Mouse (Mus musculus) midbrain, embryonic 16.5 days (tissue): ENCODE measurements around the gene Kctd10. TPM values are rescaled to one million over a fixed set of nuclear protein-coding genes. Genes with fewer than 3 reads are reported as not detected.

ENCODE experiments used
- ATAC-seq: fragments of 200-750 bp; cut with Nextera tagmentation; 2 replicates; pipeline ENCODE4 v1.8.0; 2017; ENCODE audit warnings: moderate TSS enrichment
- H3K27ac ChIP-seq: fragments of 300-500 bp; sonication (generic); 2 replicates; pipeline ENCODE4 v1.5.1; 2014; ENCODE audit warnings: mild to moderate bottlenecking, low read length, mixed read lengths
- H3K27me3 ChIP-seq: fragments of 300-500 bp; sonication (generic); 2 replicates; pipeline ENCODE4 v1.6.1; 2014; ENCODE audit warnings: low read depth, low read length, mixed read lengths; ENCODE audit not compliant: control insufficient read depth, insufficient read depth
- H3K36me3 ChIP-seq: fragments of 300-500 bp; sonication (generic); 2 replicates; pipeline ENCODE4 v1.6.1; 2014; ENCODE audit warnings: mild to moderate bottlenecking, low read length, moderate library complexity, mixed read lengths; ENCODE audit not compliant: control insufficient read depth, insufficient read depth
- H3K4me1 ChIP-seq: fragments of 300-500 bp; sonication (generic); 2 replicates; pipeline ENCODE4 v1.6.1; 2014; ENCODE audit warnings: mild to moderate bottlenecking, low read length, mixed read lengths; ENCODE audit not compliant: control insufficient read depth, insufficient read depth
- H3K4me2 ChIP-seq: fragments of 300-500 bp; sonication (generic); 2 replicates; pipeline ENCODE4 v1.6.1; 2014; ENCODE audit warnings: mild to moderate bottlenecking, low read length, mixed read lengths
- H3K4me3 ChIP-seq: fragments of 300-500 bp; sonication (generic); 2 replicates; pipeline ENCODE4 v1.5.1; 2014; ENCODE audit warnings: low read depth, mild to moderate bottlenecking, low read length, moderate library complexity, mixed read lengths
- H3K9ac ChIP-seq: fragments of 300-500 bp; sonication (generic); 2 replicates; pipeline ENCODE4 v1.6.1; 2014; ENCODE audit warnings: low read depth, low read length, mixed read lengths
- H3K9me3 ChIP-seq: fragments of 300-500 bp; sonication (generic); replicated peaks from 2 replicates; pipeline ENCODE4 v1.6.1; 2014; ENCODE audit warnings: mild to moderate bottlenecking, low read length, mixed read lengths; ENCODE audit not compliant: control insufficient read depth, poor library complexity, severe bottlenecking
- WGBS: fragments of 180-500 bp; shearing (Covaris S2); extraction: QIAGEN DNeasy Blood & Tissue Kit; methylation state at CpG from one replicate; pipeline ENCODE4 v1.1.7; 2014; 5-methylcytosine and 5-hydroxymethylcytosine counted together
- polyA plus RNA-seq: library from polyadenylated mRNA; unstranded; fragments of >200 nt; fragmentation: Nextera tagmentation; extraction: Ambion mirVana; gene quantifications from 2 replicates; pipeline ENCODE4 v1.2.1, GENCODE M21; 2015

Gene Kctd10
- polyA plus RNA-seq, 1 experiment from 2014 or later = 70.3 TPM

DNA sequence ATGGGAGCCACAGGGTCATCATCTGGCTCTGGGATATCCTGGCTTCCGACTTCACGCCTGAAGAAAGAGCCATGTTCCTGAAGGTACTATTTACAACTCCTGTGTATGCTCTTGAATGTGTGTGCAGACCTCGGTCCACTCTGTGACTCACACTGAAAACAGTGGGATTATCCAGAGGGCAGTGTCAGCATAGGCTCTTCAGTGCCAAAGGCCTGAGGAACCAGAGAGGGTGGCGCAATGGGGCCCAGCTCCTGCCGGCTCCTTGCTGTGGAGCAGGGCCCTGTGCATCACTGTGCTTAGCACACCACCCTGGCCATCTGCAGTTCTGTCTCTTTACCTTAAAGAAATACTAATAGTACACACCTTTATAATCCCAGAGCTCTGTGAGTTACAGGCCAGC, 35.3 kb upstream of the Kctd10 start:
- Histone ChIP-seq H3K36me3 (peaks cover 66% of the 10 kb centered on the region), H3K27ac (no peak overlapping the region), H3K9ac (no peak overlapping the region), H3K4me3 (no peak overlapping the region), H3K4me2 (no peak overlapping the region), H3K9me3 (no peaks in the 10 kb centered on the region), H3K4me1 (no peaks in the 10 kb centered on the region), H3K27me3 (no peaks in the 10 kb centered on the region)
- WGBS = 96% methylated on average over 5 of the region's 5 CpGs
- no peak for ATAC-seq

DNA sequence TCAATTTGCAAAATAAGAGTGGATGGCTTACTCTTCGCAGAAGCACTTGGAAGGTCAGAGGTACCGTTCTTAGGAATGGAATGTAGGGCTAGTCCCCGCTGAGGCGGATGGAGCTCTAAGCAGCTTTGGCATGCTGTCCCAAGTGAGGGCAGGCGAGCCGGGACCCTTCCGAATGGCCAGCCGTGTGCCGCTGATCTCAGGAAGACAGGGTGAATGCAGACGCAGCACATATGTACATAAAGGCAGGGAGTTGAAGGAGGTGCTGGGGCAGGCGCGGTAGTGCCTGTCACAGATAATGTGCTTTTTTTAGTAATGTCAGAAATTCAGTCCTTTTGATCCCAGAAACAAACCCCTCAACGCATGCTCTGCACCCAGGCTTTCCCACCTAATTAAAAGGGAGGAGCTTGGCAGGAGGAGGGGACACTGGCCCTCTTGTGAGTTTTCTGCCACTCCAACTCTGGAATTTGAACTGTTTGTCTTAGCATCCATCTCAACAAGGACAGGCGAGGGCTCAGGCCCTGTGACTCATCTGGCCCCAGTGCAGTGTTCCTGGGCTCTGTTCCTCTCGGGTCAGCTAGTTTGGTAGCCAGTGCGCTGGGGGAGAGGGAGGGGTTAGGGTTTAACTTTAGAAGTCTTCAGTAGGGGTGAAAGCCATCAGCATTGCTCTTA, 32.9 kb upstream of the Kctd10 start:
- Histone ChIP-seq H3K27me3 (no peaks in the 10 kb centered on the region), H3K4me3 (no peak overlapping the region), H3K4me2 (no peak overlapping the region), H3K9ac (no peak overlapping the region), H3K36me3 (peaks cover 66% of the 10 kb centered on the region), H3K27ac (no peak overlapping the region), H3K9me3 (no peaks in the 10 kb centered on the region), H3K4me1 (no peaks in the 10 kb centered on the region)
- WGBS = 84% methylated on average over 16 of the region's 16 CpGs
- ATAC-seq = no peak

DNA sequence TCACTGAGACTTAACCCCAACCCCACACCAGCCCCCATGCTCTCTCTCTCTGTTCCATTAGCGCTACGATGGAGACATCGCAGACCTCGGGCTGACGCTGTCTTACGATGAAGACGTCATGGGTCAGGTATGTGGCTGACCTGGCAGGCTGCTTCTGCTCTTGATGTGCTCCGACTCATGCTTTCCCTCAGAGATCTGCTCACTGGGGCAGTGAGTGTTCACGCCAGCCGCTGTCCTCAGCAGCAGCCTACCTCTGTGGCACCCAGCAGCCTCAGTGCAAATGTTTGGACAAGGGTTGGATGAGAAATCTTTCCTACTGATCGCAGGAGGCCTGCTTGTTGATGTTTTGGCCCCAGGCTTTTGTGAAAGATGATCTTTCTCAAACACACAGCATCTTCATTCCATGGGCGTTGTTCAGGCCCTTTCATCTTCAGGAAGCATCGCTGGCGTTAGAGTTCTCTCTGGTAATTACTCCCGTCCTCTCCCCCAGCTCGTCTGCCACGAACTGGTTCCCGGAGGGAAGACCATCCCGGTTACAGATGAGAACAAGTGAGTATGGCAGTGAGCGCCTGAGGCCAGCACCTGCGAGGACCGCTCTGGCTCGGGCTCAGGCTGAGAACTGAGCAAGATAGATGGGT, 32.2 kb upstream of the Kctd10 start:
- no peaks in the 10 kb centered on the region for H3K9me3 ChIP-seq
- no peak overlapping the region for H3K9ac ChIP-seq
- 88% methylated on average over 23 of the region's 23 CpGs for WGBS
- ATAC-seq = no peak
- H3K4me3 ChIP-seq = no peak overlapping the region
- H3K36me3 ChIP-seq = peaks cover 74% of the 10 kb centered on the region
- H3K4me2 ChIP-seq = no peak overlapping the region
- no peaks in the 10 kb centered on the region for H3K27me3 ChIP-seq
- H3K4me1 ChIP-seq = no peaks in the 10 kb centered on the region
- H3K27ac ChIP-seq = no peak overlapping the region

DNA sequence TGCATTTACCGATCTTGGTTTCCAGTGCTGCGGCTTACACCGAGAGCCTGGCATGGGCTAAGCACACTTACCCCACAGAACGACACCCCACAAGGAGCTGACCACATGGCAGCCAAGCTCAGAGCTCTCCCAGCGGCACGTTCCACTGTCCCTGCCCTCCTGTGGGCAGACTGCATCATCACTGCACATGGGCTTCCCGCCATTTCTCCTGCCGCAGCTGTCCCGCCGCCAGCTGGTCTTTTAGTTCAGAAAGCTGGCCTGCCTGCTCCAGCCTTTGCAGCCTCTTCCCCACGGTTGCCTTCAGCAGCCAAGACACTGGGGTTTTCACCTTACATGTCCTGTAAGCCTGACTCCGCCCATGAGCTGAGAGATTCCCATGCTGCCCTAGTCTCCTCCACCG, 30.1 kb upstream of the Kctd10 start:
- no peak for ATAC-seq
- Histone ChIP-seq H3K9me3 (no peaks in the 10 kb centered on the region), H3K4me2 (no peak overlapping the region), H3K27me3 (no peaks in the 10 kb centered on the region), H3K9ac (no peak overlapping the region), H3K36me3 (peaks cover 80% of the 10 kb centered on the region), H3K4me3 (no peak overlapping the region), H3K4me1 (no peaks in the 10 kb centered on the region), H3K27ac (no peak overlapping the region)
- WGBS = 93% methylated on average over 13 of the region's 13 CpGs

DNA sequence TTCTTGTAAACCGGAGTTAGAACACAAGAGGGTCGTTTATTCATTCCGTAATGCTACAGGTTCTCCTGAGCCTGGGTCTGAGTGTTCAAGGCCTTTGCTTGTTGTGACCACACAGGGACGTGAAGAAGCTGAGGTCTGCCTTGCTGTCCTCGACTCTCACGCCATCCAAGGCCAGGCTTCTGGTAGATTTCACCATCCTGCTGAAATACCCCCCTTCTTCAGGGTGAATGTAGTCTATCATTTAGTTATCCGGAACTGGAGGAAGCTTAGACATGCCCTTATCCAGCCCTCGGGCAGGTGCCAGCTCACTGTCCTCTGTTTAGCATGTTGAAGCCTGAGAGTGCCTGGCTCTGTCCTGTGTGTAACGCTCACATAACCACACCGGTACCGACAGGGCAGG, 28.5 kb upstream of the Kctd10 start:
- Histone ChIP-seq H3K4me2 (no peak overlapping the region), H3K27me3 (no peaks in the 10 kb centered on the region), H3K36me3 (peaks cover 84% of the 10 kb centered on the region), H3K27ac (no peak overlapping the region), H3K9ac (no peak overlapping the region), H3K4me3 (no peak overlapping the region), H3K9me3 (no peaks in the 10 kb centered on the region), H3K4me1 (no peaks in the 10 kb centered on the region)
- 96% methylated on average over 11 of the region's 11 CpGs for WGBS
- no peak for ATAC-seq

DNA sequence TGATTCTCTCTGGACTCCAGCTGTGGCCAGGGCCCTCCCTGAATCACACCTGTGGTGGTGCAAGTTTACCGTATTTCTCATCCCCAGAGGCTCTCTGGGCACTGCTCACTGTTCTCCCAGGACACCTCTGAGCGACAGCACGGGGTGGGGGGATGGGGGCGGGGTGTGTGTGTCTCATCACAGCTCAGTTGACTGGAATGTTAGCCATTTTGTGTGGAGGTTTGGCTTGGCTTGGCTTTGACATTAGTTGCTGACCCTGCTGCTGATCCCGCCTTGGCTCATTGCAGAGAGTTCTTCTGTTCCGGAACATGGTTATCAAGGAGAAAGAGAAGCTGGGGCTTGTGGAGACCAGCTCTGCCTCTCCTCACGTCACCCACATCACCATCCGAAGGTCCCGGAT, 27.5 kb upstream of the Kctd10 start:
- WGBS = 89% methylated on average over 9 of the region's 9 CpGs
- H3K9ac ChIP-seq = no peak overlapping the region
- no peaks in the 10 kb centered on the region for H3K4me1 ChIP-seq
- ATAC-seq = no peak
- H3K27me3 ChIP-seq = no peaks in the 10 kb centered on the region
- H3K4me3 ChIP-seq = no peak overlapping the region
- peaks cover 86% of the 10 kb centered on the region for H3K36me3 ChIP-seq
- H3K4me2 ChIP-seq = no peak overlapping the region
- no peak overlapping the region for H3K27ac ChIP-seq
- H3K9me3 ChIP-seq = no peaks in the 10 kb centered on the region

DNA sequence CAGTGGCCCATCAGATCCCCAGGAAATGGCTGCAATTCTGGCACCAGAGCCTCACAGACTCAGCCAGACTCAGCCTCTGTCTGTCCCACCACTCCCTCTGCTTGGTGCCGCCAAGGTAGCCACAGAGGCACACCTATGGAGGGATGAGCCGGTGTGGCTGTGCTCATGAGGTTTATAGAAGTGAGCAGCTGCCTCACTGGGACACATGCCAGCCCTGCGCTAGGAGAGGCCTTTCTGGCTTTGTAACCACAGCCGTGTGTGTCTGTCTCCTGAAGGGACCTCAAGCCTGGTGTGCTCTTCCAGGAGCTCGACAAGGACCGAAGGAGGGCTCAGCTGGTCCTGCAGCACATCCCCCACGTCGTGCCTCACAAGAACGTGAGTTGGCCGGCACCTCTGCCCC, 27.0 kb upstream of the Kctd10 start:
- no peaks in the 10 kb centered on the region for H3K4me1 ChIP-seq
- no peak for ATAC-seq
- H3K9me3 ChIP-seq = no peaks in the 10 kb centered on the region
- H3K4me3 ChIP-seq = no peak overlapping the region
- no peak overlapping the region for H3K27ac ChIP-seq
- H3K36me3 ChIP-seq = peaks cover 86% of the 10 kb centered on the region
- WGBS = 92% methylated on average over 10 of the region's 10 CpGs
- no peak overlapping the region for H3K9ac ChIP-seq
- H3K4me2 ChIP-seq = no peak overlapping the region
- no peaks in the 10 kb centered on the region for H3K27me3 ChIP-seq

DNA sequence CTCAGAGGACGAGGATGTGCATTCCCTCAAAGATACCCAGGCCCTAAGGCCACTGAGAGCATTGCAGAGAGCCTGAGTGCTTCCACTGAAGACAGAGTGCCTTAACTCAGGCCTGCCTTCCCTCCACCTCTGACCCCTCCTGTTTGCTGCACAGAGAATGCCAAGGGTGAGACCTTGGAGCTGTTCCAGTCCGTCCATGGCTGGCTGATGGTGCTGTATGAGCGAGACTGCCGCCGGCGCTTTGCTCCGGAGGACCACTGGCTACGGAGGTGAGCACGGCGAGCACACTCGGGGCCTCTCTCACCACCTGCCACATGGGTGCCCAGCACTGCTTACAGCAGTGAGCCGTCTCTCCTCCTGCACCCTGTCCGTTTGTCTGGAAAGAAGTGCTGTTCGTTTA, 26.3 kb upstream of the Kctd10 start:
- H3K36me3 ChIP-seq = peaks cover 85% of the 10 kb centered on the region
- no peak overlapping the region for H3K9ac ChIP-seq
- ATAC-seq = no peak
- H3K27ac ChIP-seq = no peak overlapping the region
- no peaks in the 10 kb centered on the region for H3K27me3 ChIP-seq
- WGBS = 93% methylated on average over 14 of the region's 14 CpGs
- H3K4me3 ChIP-seq = no peak overlapping the region
- H3K4me2 ChIP-seq = no peak overlapping the region
- no peaks in the 10 kb centered on the region for H3K9me3 ChIP-seq
- no peaks in the 10 kb centered on the region for H3K4me1 ChIP-seq

DNA sequence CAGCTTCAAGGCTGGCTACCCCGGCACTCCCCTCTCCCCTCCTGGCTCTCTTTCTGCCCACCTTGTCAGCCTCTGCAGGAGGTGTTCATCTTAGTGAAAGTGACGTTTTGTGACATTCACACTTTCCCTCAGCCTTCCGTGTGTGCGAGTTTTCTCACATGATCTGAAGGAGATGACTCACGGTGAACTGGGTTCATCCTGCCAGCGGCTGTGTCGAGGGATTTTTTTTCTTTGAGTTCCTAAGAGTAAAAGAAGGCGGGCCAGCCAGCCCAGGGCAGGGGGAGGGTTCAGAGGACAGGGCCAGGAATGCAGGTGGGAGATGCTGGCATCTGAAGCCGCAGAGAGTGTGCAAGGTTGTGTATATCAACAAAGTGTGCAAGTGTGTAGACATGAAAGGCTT, 12.9 kb upstream of the Kctd10 start:
- Histone ChIP-seq H3K36me3 (peaks cover 38% of the 10 kb centered on the region), H3K27ac (no peak overlapping the region), H3K4me1 (no peaks in the 10 kb centered on the region), H3K4me3 (no peak overlapping the region), H3K4me2 (no peak overlapping the region), H3K27me3 (no peaks in the 10 kb centered on the region), H3K9ac (no peak overlapping the region), H3K9me3 (no peaks in the 10 kb centered on the region)
- ATAC-seq = no peak
- 86% methylated on average over 9 of the region's 9 CpGs for WGBS
